Mouse (Mus musculus) intestine, embryonic 14.5 days (tissue): Measurements from ENCODE around the gene Id2. TPM values are rescaled to one million over a fixed set of nuclear protein-coding genes. Genes with fewer than 3 reads are reported as not detected.
A peak's percentile ranks its signal among the peaks of the same experiment; 100 is the strongest.

Experiments
- ATAC-seq: fragments of 200-750 bp; cut with Nextera tagmentation; replicated peaks from 2 replicates; pipeline ENCODE4 v1.8.0; 2017; ENCODE audit warnings: low read depth, moderate number of reproducible peaks, moderate TSS enrichment, moderate library complexity; ENCODE audit not compliant: low FRiP score, low TSS enrichment
- DNase-seq: peaks from one replicate; pipeline ENCODE4 v3.0.0-alpha.2; 2018; ENCODE audit warnings: low spot score
- H3K27ac ChIP-seq: fragments of 300-500 bp; sonication (generic); 2 replicates; pipeline ENCODE4 v1.5.1; 2014; ENCODE audit warnings: low read depth, mild to moderate bottlenecking, control low read depth
- H3K27me3 ChIP-seq: fragments of 300-500 bp; sonication (generic); replicated peaks from 2 replicates; pipeline ENCODE4 v1.6.1; 2014; ENCODE audit warnings: low read length, control low read depth; ENCODE audit not compliant: control insufficient read depth, insufficient read depth
- H3K36me3 ChIP-seq: fragments of 300-500 bp; sonication (generic); 2 replicates; pipeline ENCODE4 v1.6.1; 2014; ENCODE audit warnings: low read length, control low read depth; ENCODE audit not compliant: control insufficient read depth, insufficient read depth
- H3K4me1 ChIP-seq: fragments of 300-500 bp; sonication (generic); replicated peaks from 2 replicates; pipeline ENCODE4 v1.6.1; 2014; ENCODE audit warnings: low read length, control low read depth, mixed read lengths; ENCODE audit not compliant: control insufficient read depth, insufficient read depth
- H3K4me2 ChIP-seq: fragments of 300-500 bp; sonication (generic); 2 replicates; pipeline ENCODE4 v1.6.1; 2014; ENCODE audit warnings: low read length
- H3K4me3 ChIP-seq: fragments of 300-500 bp; sonication (generic); 2 replicates; pipeline ENCODE4 v1.5.1; 2014; ENCODE audit warnings: low read depth, low read length, control low read depth, mixed read lengths
- H3K9ac ChIP-seq: fragments of 300-500 bp; sonication (generic); 2 replicates; pipeline ENCODE4 v1.6.1; 2014; ENCODE audit warnings: mild to moderate bottlenecking, low read length
- H3K9me3 ChIP-seq: fragments of 300-500 bp; sonication (generic); 2 replicates; pipeline ENCODE4 v1.6.1; 2016; ENCODE audit warnings: low read length, control low read depth; ENCODE audit not compliant: control insufficient read depth
- WGBS: fragments of 180-500 bp; shearing (Covaris S2); extraction: QIAGEN DNeasy Blood & Tissue Kit; methylation state at CpG from one replicate; pipeline ENCODE4 v1.1.7; 2014; 5-methylcytosine and 5-hydroxymethylcytosine counted together
- polyA plus RNA-seq: library from polyadenylated mRNA; unstranded; fragments of >200 nt; fragmentation: Nextera tagmentation; extraction: Ambion mirVana; gene quantifications from 2 replicates; pipeline ENCODE4 v1.2.1, GENCODE M21; 2014

Id2 gene
- polyA plus RNA-seq, 1 experiment from 2014 or later, result 502 TPM

- ATAC-seq, result no peak
- H3K4me3 ChIP-seq, result no peak overlapping the region
- H3K4me2 ChIP-seq, result no peak overlapping the region
- no peak overlapping the region for H3K9ac ChIP-seq
- WGBS, result 35% methylated on average over 4 of the region's 4 CpGs
- no peaks in the 10 kb centered on the region for H3K36me3 ChIP-seq
- no peak overlapping the region; the same call in 1 of the 2 replicates for H3K27ac ChIP-seq
- no peaks in the 10 kb centered on the region for H3K9me3 ChIP-seq
- H3K27me3 ChIP-seq, result no peaks in the 10 kb centered on the region
- peaks cover 42% of the 10 kb centered on the region for H3K4me1 ChIP-seq
- no peak for DNase-seq
Observed at GRCm38 (mm10) chr12:25127629-25128028, 30.7 kb upstream of the Id2 start.

- Histone ChIP-seq H3K36me3 (no peaks in the 10 kb centered on the region), H3K27ac (no peak overlapping the region), H3K27me3 (no peaks in the 10 kb centered on the region), H3K4me1 (peaks cover 36% of the 10 kb centered on the region), H3K4me3 (no peak overlapping the region), H3K9ac (no peak overlapping the region), H3K4me2 (no peak overlapping the region), H3K9me3 (no peaks in the 10 kb centered on the region)
- no peak for DNase-seq
- WGBS, result 73% methylated on average over 5 of the region's 5 CpGs
- ATAC-seq, result no peak
Observed at GRCm38 (mm10) chr12:25126228-25126627, 29.3 kb upstream of the Id2 start.

- ATAC-seq (no peak), DNase-seq (no peak)
- Histone ChIP-seq H3K9ac (no peak overlapping the region), H3K27me3 (no peaks in the 10 kb centered on the region), H3K4me2 (no peak overlapping the region), H3K4me3 (no peak overlapping the region), H3K36me3 (no peaks in the 10 kb centered on the region), H3K27ac (no peak overlapping the region), H3K4me1 (peaks cover 36% of the 10 kb centered on the region), H3K9me3 (no peaks in the 10 kb centered on the region)
- 60% methylated on average over 16 of the region's 16 CpGs for WGBS
Observed at GRCm38 (mm10) chr12:25125239-25125776, 28.4 kb upstream of the Id2 start.

GRCm38 (mm10) chr12:25124431-25125238 is 27.7 kb upstream of the Id2 start:
- Histone ChIP-seq H3K9me3 (no peaks in the 10 kb centered on the region), H3K27me3 (no peaks in the 10 kb centered on the region), H3K9ac (no peak overlapping the region), H3K4me3 (no peak overlapping the region), H3K4me2 (no peak overlapping the region), H3K36me3 (no peaks in the 10 kb centered on the region), H3K27ac (peak overlapping the region; percentile 38; the same call in 1 of the 2 replicates), H3K4me1 (peaks cover 35% of the 10 kb centered on the region)
- ATAC-seq, result 0 out of 2 replicates have a peak, but pooled peaks have one; percentile 14
- DNase-seq, result no peak
- WGBS, result 20% methylated on average over 19 of the region's 19 CpGs

GRCm38 (mm10) chr12:25120753-25121152 is 23.8 kb upstream of the Id2 start:
- Histone ChIP-seq H3K4me1 (peaks cover 21% of the 10 kb centered on the region; the same call in 1 of the 2 replicates), H3K27me3 (no peaks in the 10 kb centered on the region), H3K27ac (no peak overlapping the region), H3K9me3 (no peaks in the 10 kb centered on the region), H3K4me3 (no peak overlapping the region), H3K9ac (no peak overlapping the region), H3K36me3 (no peaks in the 10 kb centered on the region), H3K4me2 (no peak overlapping the region)
- ATAC-seq, result no peak
- 98% methylated on average over 4 of the region's 4 CpGs for WGBS
- DNase-seq, result no peak

GRCm38 (mm10) chr12:25119278-25119677 is 22.3 kb upstream of the Id2 start:
- Histone ChIP-seq H3K4me2 (no peak overlapping the region), H3K4me1 (peaks cover 8% of the 10 kb centered on the region; the same call in 1 of the 2 replicates), H3K27ac (no peak overlapping the region), H3K9me3 (no peaks in the 10 kb centered on the region), H3K4me3 (no peak overlapping the region), H3K27me3 (no peaks in the 10 kb centered on the region), H3K36me3 (no peaks in the 10 kb centered on the region), H3K9ac (no peak overlapping the region)
- DNase-seq (no peak), ATAC-seq (no peak)
- 58% methylated on average over 15 of the region's 15 CpGs for WGBS

GRCm38 (mm10) chr12:25117856-25118511 is 21.0 kb upstream of the Id2 start:
- Histone ChIP-seq H3K9me3 (peaks cover 4% of the 10 kb centered on the region; the same call in 1 of the 2 replicates), H3K4me3 (no peak overlapping the region), H3K4me2 (no peak overlapping the region), H3K4me1 (peaks cover 7% of the 10 kb centered on the region; the same call in 1 of the 2 replicates), H3K36me3 (no peaks in the 10 kb centered on the region), H3K27ac (no peak overlapping the region), H3K27me3 (no peaks in the 10 kb centered on the region), H3K9ac (no peak overlapping the region)
- DNase-seq (no peak), ATAC-seq (no peak)
- WGBS, result 81% methylated on average over 4 of the region's 4 CpGs

- H3K4me2 ChIP-seq, result no peak overlapping the region
- peaks cover 7% of the 10 kb centered on the region; the same call in 1 of the 2 replicates for H3K4me1 ChIP-seq
- no peak overlapping the region for H3K4me3 ChIP-seq
- H3K36me3 ChIP-seq, result no peaks in the 10 kb centered on the region
- no peak overlapping the region for H3K27ac ChIP-seq
- ATAC-seq, result no peak
- DNase-seq, result no peak
- H3K9me3 ChIP-seq, result peaks cover 4% of the 10 kb centered on the region; the same call in 1 of the 2 replicates
- H3K27me3 ChIP-seq, result no peaks in the 10 kb centered on the region
- WGBS, result 92% methylated on average over 2 of the region's 2 CpGs
- H3K9ac ChIP-seq, result no peak overlapping the region
Observed at GRCm38 (mm10) chr12:25116126-25116525, 19.2 kb upstream of the Id2 start.
